Mouse (Mus musculus) heart, embryonic 14.5 days (tissue): ENCODE data around the gene Dusp8. TPM values are rescaled to one million over a fixed set of nuclear protein-coding genes. Genes with fewer than 3 reads are reported as not detected.
A peak's percentile ranks its signal among the peaks of the same experiment; 100 is the strongest.

Experiments
- ATAC-seq: fragments of 200-750 bp; cut with Nextera tagmentation; 2 replicates; pipeline ENCODE4 v1.8.0; 2017; ENCODE audit warnings: low read depth, moderate TSS enrichment; ENCODE audit not compliant: insufficient number of reproducible peaks, insufficient read depth, low FRiP score
- H3K27ac ChIP-seq, 2 experiments: fragments of 200-500 bp in 1 of 2; fragments of 300-500 bp in 1 of 2; sonication (generic) in 1 of 2; replicated peaks in 1 of 2; 2 replicates each; pipeline ENCODE4 v1.5.1; 2012 to 2014; ENCODE audit warnings: low read depth in 2 of 2, low read length in 2 of 2, control low read depth in 1 of 2, mild to moderate bottlenecking in 1 of 2, mixed read lengths in 1 of 2; ENCODE audit not compliant: control insufficient read depth in 1 of 2, insufficient read depth in 1 of 2
- H3K27me3 ChIP-seq: fragments of 300-500 bp; sonication (generic); 2 replicates; pipeline ENCODE4 v1.6.1; 2014; ENCODE audit warnings: mild to moderate bottlenecking, low read length, control low read depth; ENCODE audit not compliant: control insufficient read depth, insufficient read depth
- H3K36me3 ChIP-seq: fragments of 300-500 bp; sonication (generic); 2 replicates; pipeline ENCODE4 v1.6.1; 2014; ENCODE audit warnings: mild to moderate bottlenecking, control low read depth, low read length, mixed read lengths; ENCODE audit not compliant: control insufficient read depth, insufficient read depth
- H3K4me1 ChIP-seq, 2 experiments: fragments of 200-500 bp in 1 of 2; fragments of 300-500 bp in 1 of 2; sonication (generic) in 1 of 2; 2 replicates each; pipeline ENCODE4 v1.6.1; 2012 to 2014; ENCODE audit warnings: low read length in 2 of 2, control low read depth in 1 of 2, mixed read lengths in 1 of 2; ENCODE audit not compliant: control insufficient read depth in 2 of 2, insufficient read depth in 2 of 2
- H3K4me2 ChIP-seq: fragments of 300-500 bp; sonication (generic); 2 replicates; pipeline ENCODE4 v1.6.1; 2014; ENCODE audit warnings: mild to moderate bottlenecking, low read length
- H3K4me3 ChIP-seq, 2 experiments: fragments of 200-500 bp in 1 of 2; fragments of 300-500 bp in 1 of 2; sonication (generic) in 1 of 2; 2 replicates each; pipeline ENCODE4 v1.5.1; 2012 to 2014; ENCODE audit warnings: low read length in 2 of 2, mild to moderate bottlenecking in 2 of 2, control low read depth in 1 of 2, low read depth in 1 of 2, moderate library complexity in 1 of 2; ENCODE audit not compliant: control insufficient read depth in 1 of 2, insufficient read depth in 1 of 2
- H3K9ac ChIP-seq: fragments of 300-500 bp; sonication (generic); 2 replicates; pipeline ENCODE4 v1.6.1; 2014; ENCODE audit warnings: mild to moderate bottlenecking, low read length
- H3K9me3 ChIP-seq: fragments of 300-500 bp; sonication (generic); 2 replicates; pipeline ENCODE4 v1.6.1; 2016; ENCODE audit warnings: low read length, control low read depth; ENCODE audit not compliant: control insufficient read depth
- WGBS: fragments of 180-500 bp; shearing (Covaris S2); extraction: QIAGEN DNeasy Blood & Tissue Kit; methylation state at CpG from one replicate; pipeline ENCODE4 v1.1.7; 2014; 5-methylcytosine and 5-hydroxymethylcytosine counted together
- polyA plus RNA-seq: library from polyadenylated mRNA; unstranded; fragments of >200 nt; fragmentation: Nextera tagmentation; extraction: Ambion mirVana; gene quantifications from 2 replicates; pipeline ENCODE4 v1.2.1, GENCODE M21; 2014

The Dusp8 gene
- polyA plus RNA-seq, 1 experiment from 2014 or later, result 16.7 TPM

DNA sequence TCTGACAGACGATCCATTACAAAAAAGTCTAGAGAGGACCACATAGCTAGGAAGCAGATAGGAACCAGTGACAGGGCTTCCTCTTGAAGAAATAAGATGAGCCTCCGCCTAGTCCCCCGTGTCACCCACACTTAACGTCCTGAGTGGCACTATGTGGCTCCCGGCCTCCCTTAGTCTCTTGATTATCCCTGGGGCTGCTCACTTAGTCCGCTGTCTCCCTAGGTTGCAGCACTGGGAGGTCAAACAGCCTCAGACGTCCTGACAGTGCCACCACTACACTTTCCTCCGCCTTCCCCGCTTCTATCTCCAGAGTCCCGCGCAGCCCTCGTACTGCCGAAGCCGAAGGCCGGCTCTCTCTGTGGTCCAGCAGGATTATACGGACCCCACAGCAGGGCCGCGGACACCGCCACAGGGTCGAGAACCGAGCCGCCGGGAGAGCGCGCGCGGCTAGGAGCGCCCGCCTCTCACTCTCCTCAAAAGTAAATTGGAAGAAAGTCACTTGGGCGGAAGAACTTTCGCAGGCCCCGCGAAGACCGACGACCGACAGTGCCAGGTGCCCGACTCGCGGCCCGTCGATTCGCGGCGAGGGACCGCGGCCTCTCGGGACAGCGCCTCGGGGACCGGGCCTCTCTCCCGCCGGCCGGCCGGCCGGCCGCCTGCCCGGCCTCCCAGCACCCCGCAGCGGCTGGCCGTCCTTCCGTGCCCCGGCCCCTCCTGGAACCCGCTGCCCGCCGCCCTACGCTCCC, 35.3 kb downstream of the Dusp8 start:
- H3K36me3 ChIP-seq, result peaks cover 21% of the 10 kb centered on the region
- peaks cover 5 to 35% of the 10 kb centered on the region in 2 experiments for H3K4me1 ChIP-seq
- H3K9me3 ChIP-seq, result no peaks in the 10 kb centered on the region
- H3K4me2 ChIP-seq, result peak overlapping the region; percentile 76
- 1% methylated on average over 66 of the region's 66 CpGs for WGBS
- no peaks in the 10 kb centered on the region; the same call in 1 of the 2 replicates for H3K27me3 ChIP-seq
- peak overlapping the region; percentile 78 to 87 for H3K4me3 ChIP-seq
- H3K27ac ChIP-seq, result peak overlapping the region; percentile 28 to 83; a peak in 2 of 4 replicates
- peak overlapping the region; percentile 92 for H3K9ac ChIP-seq
- peak; percentile 49; the same call in 1 of the 2 replicates for ATAC-seq

DNA sequence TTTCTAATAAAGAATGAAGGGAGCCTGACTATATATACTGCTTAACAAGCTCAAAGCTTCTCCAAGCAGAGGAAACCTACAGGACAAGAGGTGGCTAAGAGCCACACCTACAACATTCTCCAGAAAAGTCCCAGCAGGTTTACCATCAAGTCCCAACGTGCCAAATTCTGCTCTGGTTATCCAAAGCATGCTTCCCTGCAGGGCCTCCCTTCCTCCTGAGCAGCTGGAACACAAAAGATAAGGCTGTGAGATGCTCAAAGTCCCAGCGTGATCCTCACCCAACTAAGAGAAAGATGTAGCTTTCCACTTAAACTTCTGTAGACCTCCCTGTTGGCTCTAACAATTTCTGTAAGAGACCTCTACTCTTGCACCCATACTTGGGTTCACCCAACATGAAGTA, 36.6 kb downstream of the Dusp8 start:
- Histone ChIP-seq H3K4me2 (no peak overlapping the region), H3K9ac (no peak overlapping the region; the same call in 1 of the 2 replicates), H3K9me3 (no peaks in the 10 kb centered on the region), H3K36me3 (peaks cover 24% of the 10 kb centered on the region), H3K27ac (no peak overlapping the region), H3K27me3 (no peaks in the 10 kb centered on the region), H3K4me1 (peaks cover 5 to 36% of the 10 kb centered on the region in 2 experiments), H3K4me3 (no peak overlapping the region; a peak in 1 of 4 replicates)
- WGBS, result 31% methylated on average over 2 of the region's 2 CpGs
- no peak for ATAC-seq

GRCm38 (mm10) chr7:142057121-142057520, 38.5 kb downstream of the Dusp8 start:
- Histone ChIP-seq H3K27ac (no peak overlapping the region), H3K4me3 (no peak overlapping the region), H3K4me2 (no peak overlapping the region), H3K36me3 (peaks cover 24% of the 10 kb centered on the region), H3K4me1 (peaks cover 5 to 36% of the 10 kb centered on the region in 2 experiments), H3K9ac (no peak overlapping the region), H3K9me3 (no peaks in the 10 kb centered on the region), H3K27me3 (no peaks in the 10 kb centered on the region)
- ATAC-seq, result no peak
- WGBS, result 82% methylated on average over 1 of the region's 1 CpGs

DNA sequence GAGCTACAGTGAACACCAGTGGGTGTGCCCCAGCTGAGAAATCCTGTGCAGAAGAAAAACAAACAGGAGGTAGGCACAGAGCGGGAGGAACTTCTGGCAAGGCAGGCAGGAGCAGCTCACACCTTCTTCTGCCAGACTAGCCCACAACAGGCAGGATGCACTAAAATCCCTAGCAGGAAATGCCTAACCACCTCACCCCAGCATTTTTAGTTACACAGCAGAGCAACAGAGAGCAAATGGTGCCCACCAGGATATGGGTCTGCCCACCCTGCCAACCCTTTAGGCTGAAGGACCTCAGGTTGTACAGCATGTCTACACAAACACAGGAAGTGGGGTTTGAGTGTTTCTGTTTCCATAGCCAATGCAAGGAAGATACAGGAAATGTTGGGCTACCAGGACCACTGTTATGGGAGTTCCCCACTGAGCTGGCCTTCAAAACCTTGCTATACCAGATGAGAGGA, 39.0 kb downstream of the Dusp8 start:
- Histone ChIP-seq H3K4me1 (peaks cover 5 to 35% of the 10 kb centered on the region in 2 experiments), H3K4me2 (no peak overlapping the region), H3K27ac (no peak overlapping the region), H3K36me3 (peaks cover 24% of the 10 kb centered on the region), H3K27me3 (no peaks in the 10 kb centered on the region), H3K9me3 (no peaks in the 10 kb centered on the region), H3K9ac (no peak overlapping the region), H3K4me3 (no peak overlapping the region)
- 83% methylated on average over 1 of the region's 1 CpGs for WGBS
- no peak for ATAC-seq

DNA sequence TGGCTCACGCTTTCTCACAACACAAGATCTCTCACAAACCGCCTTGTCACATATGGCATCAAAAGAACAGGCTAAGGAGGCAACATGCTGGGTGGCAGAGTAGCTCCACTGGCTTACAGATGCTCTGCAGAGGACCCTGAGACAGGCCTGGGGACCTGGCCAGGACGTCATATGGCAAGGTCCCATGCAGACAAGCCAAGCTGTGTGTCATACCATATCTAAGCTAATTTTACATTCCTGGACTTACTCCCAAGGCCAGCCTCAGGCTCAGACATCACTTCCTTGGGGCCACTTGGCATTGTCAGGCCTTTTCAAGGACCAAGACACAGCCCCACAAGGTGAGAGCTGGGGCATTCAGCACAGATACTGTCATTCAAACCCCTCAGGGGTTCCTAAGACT, 40.2 kb downstream of the Dusp8 start:
- Histone ChIP-seq H3K27me3 (no peaks in the 10 kb centered on the region), H3K4me1 (peaks cover 2 to 34% of the 10 kb centered on the region in 2 experiments), H3K9ac (no peak overlapping the region), H3K4me3 (no peak overlapping the region), H3K27ac (no peak overlapping the region), H3K9me3 (no peaks in the 10 kb centered on the region), H3K36me3 (peaks cover 24% of the 10 kb centered on the region), H3K4me2 (no peak overlapping the region)
- ATAC-seq, result no peak
- WGBS, result 77% methylated on average over 3 of the region's 3 CpGs

DNA sequence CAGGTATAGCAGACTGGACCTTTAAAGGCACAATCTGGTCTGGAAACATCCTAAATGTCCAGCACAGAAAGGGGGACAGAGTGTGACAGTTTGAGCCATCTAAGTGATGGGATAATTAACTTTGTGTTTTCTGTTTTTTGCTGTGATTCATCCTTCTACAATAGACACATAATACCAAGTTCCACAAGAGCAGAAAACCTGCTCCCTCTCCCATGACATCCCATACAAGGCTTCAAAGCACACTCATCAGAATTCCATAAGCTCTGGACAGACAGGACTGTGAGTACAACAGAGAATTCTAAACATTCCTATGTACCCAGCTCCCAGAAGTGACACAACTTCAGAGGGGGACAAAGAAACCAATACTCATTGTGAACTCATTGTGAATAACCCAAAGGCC, 45.1 kb downstream of the Dusp8 start:
- no peak for ATAC-seq
- Histone ChIP-seq H3K4me3 (no peak overlapping the region), H3K9ac (no peak overlapping the region), H3K36me3 (peaks cover 5% of the 10 kb centered on the region; the same call in 1 of the 2 replicates), H3K4me1 (peaks cover 0 to 6% of the 10 kb centered on the region in 2 experiments; a peak in 1 of 4 replicates), H3K4me2 (no peak overlapping the region), H3K27ac (no peak overlapping the region), H3K27me3 (no peaks in the 10 kb centered on the region), H3K9me3 (no peaks in the 10 kb centered on the region)

DNA sequence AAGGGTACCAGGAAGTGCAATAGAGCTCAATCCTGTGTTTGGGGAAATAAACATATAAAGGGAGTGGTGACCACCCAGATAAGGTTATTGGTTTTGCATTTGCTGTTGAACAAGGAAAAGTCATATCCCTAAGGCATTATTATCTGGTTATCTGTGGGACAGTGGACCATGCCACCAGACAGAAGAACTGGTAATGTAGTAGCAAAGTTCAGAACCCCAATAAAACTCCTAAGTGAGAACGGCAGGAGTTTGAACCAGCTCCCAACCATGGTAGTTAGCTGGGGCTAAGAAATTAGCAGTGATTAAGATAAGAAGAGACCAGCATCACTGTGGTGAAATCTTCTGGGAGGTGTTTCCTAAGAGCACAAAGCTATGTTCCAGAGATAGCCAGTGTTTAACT, 49.7 kb downstream of the Dusp8 start:
- H3K27ac ChIP-seq, result no peak overlapping the region
- H3K9me3 ChIP-seq, result no peaks in the 10 kb centered on the region
- WGBS, result 76% methylated on average over 1 of the region's 1 CpGs
- H3K27me3 ChIP-seq, result no peaks in the 10 kb centered on the region
- no peak overlapping the region for H3K4me2 ChIP-seq
- no peak overlapping the region for H3K9ac ChIP-seq
- peaks cover 0 to 5% of the 10 kb centered on the region in 2 experiments; a peak in 1 of 4 replicates for H3K4me1 ChIP-seq
- no peak for ATAC-seq
- no peaks in the 10 kb centered on the region; the same call in 1 of the 2 replicates for H3K36me3 ChIP-seq
- no peak overlapping the region for H3K4me3 ChIP-seq
